Mouse (Mus musculus) c-Kit-positive CD71-positive TER-119-negative erythroid progenitor cells, embryonic 14.5 days (primary cell): Measurements from ENCODE around the gene Sectm1a.
A peak's percentile ranks its signal among the peaks of the same experiment; 100 is the strongest.
"Not testable (repeated sequence)": the region's sequence is repeated elsewhere in the genome, so short reads cannot be mapped to it uniquely, and the experiment has no call there.

ENCODE experiments used
- DNase-seq: peaks from one replicate; pipeline ENCODE4 v3.0.0-alpha.2; 2013; ENCODE audit warnings: low read depth

Sectm1a gene

DNA sequence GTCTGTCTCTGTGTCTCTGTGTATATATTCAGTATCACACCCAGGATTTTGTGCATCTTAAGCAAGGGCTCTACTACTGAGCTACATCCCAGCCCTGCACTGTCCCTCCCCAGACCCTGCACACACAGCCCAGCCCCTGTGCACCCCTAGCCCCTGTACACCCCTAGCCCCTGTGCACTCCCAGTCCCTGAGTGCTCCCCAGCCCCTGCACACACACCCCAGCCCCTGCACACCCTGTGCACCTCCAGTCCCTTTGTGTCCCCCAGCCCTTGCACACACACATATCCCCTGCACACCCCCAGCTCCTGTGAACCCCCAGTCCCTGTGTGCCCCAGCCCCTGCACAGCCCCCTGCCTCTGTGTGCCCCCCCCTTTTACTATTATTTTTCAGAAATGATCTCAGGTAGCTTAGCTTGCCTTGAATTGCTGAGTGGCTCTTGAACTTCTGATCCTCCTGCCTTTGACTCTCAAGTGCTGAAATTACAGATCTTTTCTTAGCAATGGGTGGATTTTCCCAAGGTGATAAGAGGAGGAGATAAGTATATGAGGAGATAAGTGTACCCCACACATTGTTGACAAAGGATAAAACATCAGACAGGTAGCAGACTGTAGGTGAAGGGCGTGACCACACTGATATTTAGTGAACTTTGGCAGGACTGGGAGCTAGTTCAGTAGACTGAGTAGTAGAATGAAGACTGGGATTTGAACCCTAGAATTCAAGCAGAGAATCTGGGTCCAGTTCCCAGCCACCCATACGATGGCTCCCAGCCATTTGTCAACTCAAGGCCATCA is 8.9 kb upstream of the Sectm1a start:
- DNase-seq = no peak

DNA sequence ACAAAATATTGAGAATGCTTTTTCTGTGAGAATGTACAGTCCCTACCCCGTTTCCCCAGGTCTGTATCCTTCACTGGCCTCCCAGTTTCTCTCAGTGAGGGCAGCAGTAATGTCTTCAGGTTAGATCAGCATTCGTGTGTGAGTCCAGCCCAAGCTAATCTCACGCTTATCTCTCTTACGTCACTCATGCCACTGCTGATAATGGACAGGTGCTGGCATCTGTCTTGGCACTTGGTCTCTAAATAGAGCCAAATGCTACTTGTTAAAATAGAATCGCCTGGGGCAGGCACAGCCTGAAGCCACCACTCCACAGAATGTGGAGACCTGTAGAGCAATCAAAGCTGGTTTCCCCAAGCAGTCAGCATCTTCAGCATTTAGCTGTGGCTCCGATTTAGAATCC is 8.0 kb upstream of the Sectm1a start:
- DNase-seq = no peak

DNA sequence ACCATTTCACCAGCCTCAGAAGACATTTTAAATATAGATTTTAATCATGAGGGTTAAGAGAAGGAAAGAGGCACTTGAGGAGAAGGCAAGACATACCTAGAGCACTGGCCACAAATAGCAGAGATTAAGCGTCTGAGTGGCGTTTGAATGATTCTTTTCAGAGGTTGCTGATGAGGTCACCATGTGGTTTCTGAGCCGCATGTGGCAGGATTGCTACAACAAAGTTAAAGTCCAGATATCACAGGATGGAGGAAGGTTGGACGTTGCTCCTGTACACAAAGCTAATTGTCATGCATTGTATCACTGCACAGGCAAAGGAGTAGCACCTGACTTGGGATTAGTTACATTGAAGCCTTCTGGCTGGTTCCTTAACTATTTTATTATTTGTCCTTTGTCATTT is 5.3 kb upstream of the Sectm1a start:
- DNase-seq = no peak

DNA sequence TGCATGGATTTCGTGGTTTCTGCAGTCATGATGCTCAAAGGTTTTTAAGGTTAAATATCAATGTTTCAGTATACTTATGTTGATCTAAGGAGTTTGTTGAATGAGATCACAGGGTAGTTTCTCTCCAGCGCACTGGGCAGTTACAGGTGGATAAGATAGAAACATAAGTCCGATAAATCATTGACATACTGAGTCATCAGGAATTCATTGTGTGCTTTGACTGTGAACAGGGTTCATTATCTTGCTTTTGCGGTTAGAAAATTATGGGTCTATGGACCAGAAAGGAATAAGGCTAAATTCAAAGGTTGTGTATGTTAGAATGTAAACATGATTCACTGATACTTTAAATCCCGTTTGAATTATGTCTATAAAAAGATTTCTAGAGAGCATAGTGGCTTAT is 4.2 kb upstream of the Sectm1a start:
- DNase-seq = no peak

DNA sequence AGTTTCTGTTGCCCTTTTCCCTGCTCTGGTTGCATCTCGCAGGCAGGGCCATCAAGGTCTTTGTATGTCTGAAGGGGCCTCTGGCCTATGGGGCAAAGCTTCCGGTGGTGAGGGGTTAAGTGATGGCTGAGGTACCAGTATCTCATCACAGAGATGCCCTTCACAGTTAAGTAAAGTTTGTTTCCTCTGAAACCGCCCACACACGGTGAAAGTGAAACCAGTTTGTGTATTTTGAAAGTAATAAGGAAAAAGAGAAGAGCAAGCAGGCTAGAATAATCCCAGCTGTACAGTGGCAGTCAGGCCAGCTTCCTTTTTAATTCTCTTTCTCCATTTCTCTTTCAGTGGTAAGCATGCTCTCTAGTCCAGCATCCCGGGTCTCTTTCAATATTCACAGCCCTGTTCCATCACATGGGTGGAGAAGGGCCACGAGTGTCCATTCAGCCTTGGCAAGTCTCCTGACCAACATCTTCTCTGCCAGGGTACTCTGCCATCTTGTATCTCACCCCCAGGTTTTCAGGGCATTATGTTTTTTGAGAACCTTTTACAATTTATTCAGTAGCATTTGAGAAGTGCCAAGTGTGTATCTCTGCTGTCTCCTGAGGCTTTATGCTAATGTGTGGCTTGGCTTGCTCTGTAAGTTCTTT is 2.0 kb upstream of the Sectm1a start:
- no peak for DNase-seq

DNA sequence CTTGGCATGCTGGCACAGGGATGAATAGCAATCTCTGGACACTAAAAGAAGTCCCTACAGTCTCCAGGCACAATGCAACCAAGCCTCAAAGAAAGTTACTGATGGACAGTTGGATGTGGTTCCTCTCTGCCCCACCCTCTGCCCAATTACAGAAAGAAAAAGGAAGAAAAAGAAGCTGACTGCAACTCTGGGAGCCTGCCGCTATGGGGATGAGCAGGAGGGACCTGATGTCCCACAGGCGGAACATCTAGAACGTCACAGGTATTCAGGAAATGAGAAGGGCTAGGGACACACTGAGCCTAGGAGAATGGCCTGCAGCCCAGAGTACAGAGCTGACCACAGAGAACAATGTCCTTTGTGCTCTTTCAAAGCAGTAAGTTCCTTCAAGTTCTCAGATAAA is 1.2 kb upstream of the Sectm1a start:
- no peak for DNase-seq

- no peak for DNase-seq
Measured at GRCm38 (mm10) chr11:121080330-121080729, 690 bp downstream of the Sectm1a start.

GRCm38 (mm10) chr11:121075655-121076054 is 5.4 kb downstream of the Sectm1a start:
- DNase-seq = no peak

DNA sequence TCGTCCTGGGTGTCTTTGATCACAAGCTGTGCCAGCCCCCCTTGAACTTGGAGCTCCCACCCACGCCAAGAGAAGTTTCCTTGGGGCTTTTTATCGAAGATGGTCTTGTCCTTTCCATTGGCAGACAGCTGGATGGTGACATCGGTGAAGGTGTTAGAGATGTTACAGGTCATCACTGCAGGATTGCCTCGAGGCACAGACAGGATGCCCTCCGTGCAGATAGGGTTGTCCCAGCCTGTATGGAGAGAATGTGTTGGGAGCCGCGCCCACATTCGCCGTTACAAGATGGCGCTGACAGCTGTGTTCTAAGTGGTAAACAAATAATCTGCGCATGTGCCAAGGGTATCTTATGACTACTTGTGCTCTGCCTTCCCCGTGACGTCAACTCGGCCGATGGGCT is 11.4 kb downstream of the Sectm1a start:
- not testable (repeated sequence) for DNase-seq

DNA sequence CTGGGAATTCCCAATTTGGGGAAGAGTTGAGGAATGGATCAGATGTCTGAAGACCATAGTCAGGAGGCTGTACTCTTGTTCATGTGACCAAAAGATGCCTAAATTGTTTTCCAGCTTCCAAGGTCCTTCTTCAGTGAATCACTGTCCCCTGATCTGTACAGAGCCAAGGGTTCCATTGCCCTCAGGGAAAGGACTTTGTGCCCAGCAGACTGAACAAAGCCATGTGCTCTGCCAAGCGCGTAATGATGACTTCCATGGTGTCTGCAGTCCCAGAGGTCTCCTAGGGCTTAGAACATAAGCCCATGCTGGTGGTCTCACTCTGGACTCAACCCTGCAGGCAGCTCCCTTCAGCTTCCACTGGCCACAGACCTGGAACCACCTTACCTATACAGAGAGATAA is 13.1 kb downstream of the Sectm1a start:
- DNase-seq = no peak

DNA sequence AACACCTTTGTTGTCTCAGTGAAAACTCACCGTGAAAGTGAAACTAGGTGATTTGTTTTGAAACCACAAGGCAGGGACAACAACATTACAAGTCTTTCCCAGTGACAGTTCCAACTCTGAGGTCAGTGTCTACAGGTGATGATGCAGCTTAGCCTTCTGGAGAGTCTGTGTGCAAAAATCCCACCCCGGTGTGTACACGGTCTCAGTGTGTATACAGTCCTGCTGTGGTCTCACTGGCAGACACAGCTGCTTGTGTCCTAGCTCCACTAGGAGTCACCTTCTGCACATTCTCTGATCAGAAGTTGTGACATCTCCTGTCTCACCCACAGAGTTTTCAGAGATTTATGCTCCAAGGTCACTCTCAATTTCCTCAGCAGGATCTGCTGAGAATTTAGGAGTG is 16.8 kb downstream of the Sectm1a start:
- no peak for DNase-seq

- DNase-seq = no peak
Measured at GRCm38 (mm10) chr11:121063379-121063778, 17.6 kb downstream of the Sectm1a start, which contains the start of gene Sectm1b. Sectm1b (minus strand) TSS chr11:121063569.

GRCm38 (mm10) chr11:121061615-121062014 is 19.4 kb downstream of the Sectm1a start:
- no peak for DNase-seq

- DNase-seq = not testable (repeated sequence)
Measured at GRCm38 (mm10) chr11:121060401-121061067, 20.5 kb downstream of the Sectm1a start.

- no peak for DNase-seq
Measured at GRCm38 (mm10) chr11:121059471-121059870, 21.5 kb downstream of the Sectm1a start.

GRCm38 (mm10) chr11:121058956-121059355 is 22.1 kb downstream of the Sectm1a start:
- DNase-seq = no peak

DNA sequence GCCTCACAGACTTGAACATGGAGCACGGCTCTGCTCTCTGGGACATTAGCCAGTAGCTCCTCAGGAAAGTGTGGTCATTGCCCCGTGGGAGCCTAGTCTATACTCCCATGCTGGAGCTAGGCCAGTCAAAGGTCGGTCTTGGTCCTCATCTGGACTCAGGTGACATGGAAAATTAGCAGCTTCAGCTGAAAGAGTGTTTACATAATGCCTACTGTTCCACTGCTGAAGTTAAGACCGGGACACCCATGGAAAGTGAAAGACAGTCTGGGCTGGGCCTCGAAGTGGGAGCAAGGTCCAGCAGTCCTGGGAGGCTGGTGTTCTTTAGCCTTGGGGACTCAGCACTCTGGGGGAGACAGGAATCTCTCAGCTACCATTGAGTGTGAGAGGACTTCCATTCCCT is 22.9 kb downstream of the Sectm1a start:
- DNase-seq = no peak

GRCm38 (mm10) chr11:121056536-121057236 is 24.3 kb downstream of the Sectm1a start:
- no peak for DNase-seq

DNA sequence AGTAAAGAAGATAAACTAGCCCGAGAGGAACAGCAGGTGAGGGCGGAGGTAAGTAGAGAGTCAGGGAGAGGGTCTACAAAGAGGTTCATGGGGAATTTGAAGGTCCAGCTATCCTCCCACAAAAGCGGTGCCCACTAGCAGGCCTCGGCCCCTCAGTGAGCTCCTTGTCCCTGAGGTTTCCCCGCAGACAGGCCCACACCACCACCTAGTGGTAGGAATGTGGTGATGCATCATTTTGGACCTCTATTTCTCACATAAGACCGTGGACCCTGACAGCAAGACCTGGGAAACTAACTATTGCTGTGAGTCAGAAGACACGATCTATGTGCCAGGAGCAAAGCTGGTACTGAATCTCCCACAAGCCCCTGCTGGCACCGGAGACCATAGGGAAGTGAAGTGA is 27.5 kb downstream of the Sectm1a start:
- DNase-seq = peak; percentile 68

DNA sequence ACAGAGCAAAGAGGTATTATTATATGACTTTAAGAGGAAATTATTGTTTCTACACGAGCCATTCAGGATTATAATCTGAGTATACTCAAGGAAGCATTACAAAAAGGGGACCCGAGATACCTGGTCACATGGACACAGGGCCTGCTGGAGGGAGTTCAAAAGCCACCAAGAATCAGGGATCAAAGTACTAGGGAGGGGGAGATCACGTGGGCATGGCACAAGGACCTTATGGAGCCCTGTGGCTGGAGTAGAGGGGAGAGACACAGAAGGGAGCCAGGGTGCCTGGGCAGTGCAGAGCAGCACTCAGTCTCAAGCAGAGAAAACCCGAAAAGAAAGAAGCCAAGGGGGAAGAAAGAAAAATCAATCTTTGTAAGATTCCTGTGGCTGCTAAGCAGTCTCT is 28.6 kb downstream of the Sectm1a start:
- DNase-seq = no peak

GRCm38 (mm10) chr11:121051793-121052192 is 29.2 kb downstream of the Sectm1a start:
- DNase-seq = no peak

GRCm38 (mm10) chr11:121049840-121050239 is 31.2 kb downstream of the Sectm1a start:
- no peak for DNase-seq
